Mouse (Mus musculus) cerebellum, adult 2 months (tissue): Measurements from ENCODE around the gene Casp8.

Experiments used
- CTCF ChIP-seq: fragments of 200-500 bp; IDR thresholded peaks from 2 replicates; pipeline ENCODE4 v1.5.1; 2011; ENCODE audit warnings: low read depth, mild to moderate bottlenecking, control low read depth, low read length, moderate library complexity, borderline replicate concordance; ENCODE audit not compliant: insufficient read depth
- POLR2A ChIP-seq: fragments of 200-500 bp; IDR thresholded peaks from 2 replicates; pipeline ENCODE4 v1.6.1; 2011; ENCODE audit warnings: low read length, control low read depth, borderline replicate concordance; ENCODE audit not compliant: insufficient read depth

DNA sequence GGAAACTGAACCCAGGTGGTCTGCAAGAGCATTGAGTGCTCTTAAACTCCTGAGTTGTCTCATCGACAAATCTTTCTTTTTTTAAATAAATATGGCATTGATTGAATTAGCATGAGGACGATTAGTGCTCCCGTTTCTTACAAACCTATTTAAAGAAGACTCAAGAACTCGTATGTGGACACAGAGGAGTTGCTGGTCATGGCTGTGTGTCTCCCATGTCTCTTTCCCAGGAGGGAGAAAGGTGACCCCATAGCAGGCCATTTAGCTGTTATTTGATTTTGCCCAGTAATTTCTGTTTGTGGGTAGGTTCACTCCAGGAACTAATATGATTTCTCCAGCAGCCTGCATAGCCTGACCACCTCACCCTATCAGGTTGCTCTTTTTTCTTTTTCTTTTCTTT is 1.7 kb downstream of the Casp8 start:
- no peak for TF ChIP-seq POLR2A
- TF ChIP-seq CTCF: no peak
